Mouse (Mus musculus) neural tube, embryonic 14.5 days (tissue): ENCODE measurements around the gene Lmod1. TPM values are rescaled to one million over a fixed set of nuclear protein-coding genes. Genes with fewer than 3 reads are reported as not detected.

ENCODE experiments used
- ATAC-seq: fragments of 200-750 bp; cut with Nextera tagmentation; 2 replicates; pipeline ENCODE4 v1.8.0; 2017; ENCODE audit warnings: low read depth, mild to moderate bottlenecking, moderate TSS enrichment, moderate library complexity
- H3K27ac ChIP-seq: fragments of 300-500 bp; sonication (generic); 2 replicates; pipeline ENCODE4 v1.5.1; 2014; ENCODE audit warnings: low read depth, mild to moderate bottlenecking, control low read depth, low read length, moderate library complexity, mixed read lengths
- H3K27me3 ChIP-seq: fragments of 300-500 bp; sonication (generic); 2 replicates; pipeline ENCODE4 v1.6.1; 2014; ENCODE audit warnings: low read length; ENCODE audit not compliant: control insufficient read depth, insufficient read depth
- H3K36me3 ChIP-seq: fragments of 300-500 bp; sonication (generic); 2 replicates; pipeline ENCODE4 v1.6.1; 2014; ENCODE audit warnings: low read length, mixed read lengths; ENCODE audit not compliant: control insufficient read depth, insufficient read depth
- H3K4me1 ChIP-seq: fragments of 300-500 bp; sonication (generic); 2 replicates; pipeline ENCODE4 v1.6.1; 2014; ENCODE audit warnings: low read length; ENCODE audit not compliant: control insufficient read depth, insufficient read depth
- H3K4me2 ChIP-seq: fragments of 300-500 bp; sonication (generic); 2 replicates; pipeline ENCODE4 v1.6.1; 2014; ENCODE audit warnings: mild to moderate bottlenecking, low read depth, low read length, control low read depth
- H3K4me3 ChIP-seq: fragments of 300-500 bp; sonication (generic); 2 replicates; pipeline ENCODE4 v1.5.1; 2014; ENCODE audit warnings: low read depth, low read length, control low read depth, mixed read lengths
- H3K9ac ChIP-seq: fragments of 300-500 bp; sonication (generic); replicated peaks from 2 replicates; pipeline ENCODE4 v1.6.1; 2014; ENCODE audit warnings: low read depth, mild to moderate bottlenecking, control low read depth, low read length, mixed read lengths
- H3K9me3 ChIP-seq: fragments of 300-500 bp; sonication (generic); 2 replicates; pipeline ENCODE4 v1.6.1; 2016; ENCODE audit warnings: low read length; ENCODE audit not compliant: control insufficient read depth
- WGBS: fragments of 180-500 bp; shearing (Covaris S2); extraction: QIAGEN DNeasy Blood & Tissue Kit; methylation state at CpG from one replicate; pipeline ENCODE4 v1.1.7; 2014; 5-methylcytosine and 5-hydroxymethylcytosine counted together
- polyA plus RNA-seq: library from polyadenylated mRNA; unstranded; fragments of >200 nt; fragmentation: Nextera tagmentation; extraction: Ambion mirVana; gene quantifications from 2 replicates; pipeline ENCODE4 v1.2.1, GENCODE M21; 2014

Lmod1 gene
- polyA plus RNA-seq, 1 experiment from 2014 or later = 0.17 TPM

- no peak overlapping the region for H3K9ac ChIP-seq
- H3K4me3 ChIP-seq = 0 out of 2 replicates have a peak overlapping the region, but pooled peaks have one; percentile 91
- ATAC-seq = no peak
- H3K4me2 ChIP-seq = peak overlapping the region; percentile 93
- peaks cover 9% of the 10 kb centered on the region for H3K4me1 ChIP-seq
- H3K27ac ChIP-seq = no peak overlapping the region
- no peaks in the 10 kb centered on the region for H3K9me3 ChIP-seq
- H3K27me3 ChIP-seq = no peaks in the 10 kb centered on the region
- peaks cover 3% of the 10 kb centered on the region; the same call in 1 of the 2 replicates for H3K36me3 ChIP-seq
- 89% methylated on average over 4 of the region's 4 CpGs for WGBS
Observed at GRCm38 (mm10) chr1:135312201-135312600, 12.4 kb upstream of the Lmod1 start.

- H3K4me3 ChIP-seq = peak within 1 kb of the TSS; percentile 91
- no peaks in the 10 kb centered on the region for H3K9me3 ChIP-seq
- ATAC-seq = peak; percentile 100
- H3K27me3 ChIP-seq = no peaks in the 10 kb centered on the region
- peak within 1 kb of the TSS; percentile 93 for H3K4me2 ChIP-seq
- H3K9ac ChIP-seq = peak within 1 kb of the TSS; percentile 98
- WGBS = 0% methylated on average over 51 of the region's 51 CpGs
- peaks cover 9% of the 10 kb centered on the region for H3K4me1 ChIP-seq
- peak within 1 kb of the TSS; percentile 83 for H3K27ac ChIP-seq
- 0 out of 2 replicates have a peak, but pooled peaks cover 1% of the 10 kb centered on the region for H3K36me3 ChIP-seq
Observed at GRCm38 (mm10) chr1:135313284-135314031, 11.1 kb upstream of the Lmod1 start, which contains the start of gene Timm17a. Gene Timm17a (minus strand): TSS chr1:135313778.

GRCm38 (mm10) chr1:135323367-135323901 is 1.2 kb upstream of the Lmod1 start:
- 86% methylated on average over 7 of the region's 7 CpGs for WGBS
- no peaks in the 10 kb centered on the region for H3K9me3 ChIP-seq

GRCm38 (mm10) chr1:135325934-135326333 is 1.3 kb downstream of the Lmod1 start:
- H3K4me1 ChIP-seq = no peaks in the 10 kb centered on the region
- no peak overlapping the region for H3K9ac ChIP-seq
- H3K4me3 ChIP-seq = no peak overlapping the region
- ATAC-seq = no peak
- no peak overlapping the region for H3K4me2 ChIP-seq
- WGBS = 75% methylated on average over 2 of the region's 2 CpGs
- no peaks in the 10 kb centered on the region for H3K36me3 ChIP-seq
- no peaks in the 10 kb centered on the region for H3K27me3 ChIP-seq
- H3K27ac ChIP-seq = no peak overlapping the region
- H3K9me3 ChIP-seq = no peaks in the 10 kb centered on the region

More at GRCm38 (mm10) chr1:135323367-135323901, 1.2 kb upstream of the Lmod1 start:
- Histone ChIP-seq H3K27me3 (no peaks in the 10 kb centered on the region), H3K4me2 (no peak overlapping the region), H3K9ac (no peak overlapping the region), H3K36me3 (no peaks in the 10 kb centered on the region), H3K27ac (no peak overlapping the region), H3K4me3 (no peak overlapping the region), H3K4me1 (no peaks in the 10 kb centered on the region)
- no peak for ATAC-seq

GRCm38 (mm10) chr1:135328368-135328767 is 3.8 kb downstream of the Lmod1 start:
- ATAC-seq = no peak
- 72% methylated on average over 5 of the region's 5 CpGs for WGBS
- no peaks in the 10 kb centered on the region for H3K27me3 ChIP-seq
- no peaks in the 10 kb centered on the region for H3K36me3 ChIP-seq
- H3K4me2 ChIP-seq = no peak overlapping the region
- no peak overlapping the region for H3K4me3 ChIP-seq
- H3K4me1 ChIP-seq = no peaks in the 10 kb centered on the region
- no peak overlapping the region for H3K27ac ChIP-seq
- no peak overlapping the region for H3K9ac ChIP-seq
- no peaks in the 10 kb centered on the region for H3K9me3 ChIP-seq

- ATAC-seq = no peak
Observed at GRCm38 (mm10) chr1:135330578-135330977, 6.0 kb downstream of the Lmod1 start.

GRCm38 (mm10) chr1:135341947-135342346 is 17.3 kb downstream of the Lmod1 start:
- no peak overlapping the region for H3K27ac ChIP-seq
- H3K4me1 ChIP-seq = no peaks in the 10 kb centered on the region
- 65% methylated on average over 8 of the region's 8 CpGs for WGBS
- no peak overlapping the region for H3K9ac ChIP-seq
- no peaks in the 10 kb centered on the region for H3K36me3 ChIP-seq
- H3K27me3 ChIP-seq = no peaks in the 10 kb centered on the region
- H3K4me3 ChIP-seq = no peak overlapping the region
- no peak for ATAC-seq
- H3K4me2 ChIP-seq = no peak overlapping the region
- no peaks in the 10 kb centered on the region for H3K9me3 ChIP-seq

More at GRCm38 (mm10) chr1:135330578-135330977, 6.0 kb downstream of the Lmod1 start:
- no peaks in the 10 kb centered on the region for H3K27me3 ChIP-seq
- no peak overlapping the region for H3K9ac ChIP-seq
- no peak overlapping the region for H3K27ac ChIP-seq
- H3K36me3 ChIP-seq = no peaks in the 10 kb centered on the region
- no peaks in the 10 kb centered on the region for H3K4me1 ChIP-seq
- WGBS = 84% methylated on average over 6 of the region's 6 CpGs
- H3K4me3 ChIP-seq = no peak overlapping the region
- H3K4me2 ChIP-seq = no peak overlapping the region
- H3K9me3 ChIP-seq = no peaks in the 10 kb centered on the region

- H3K27me3 ChIP-seq = no peaks in the 10 kb centered on the region
- no peaks in the 10 kb centered on the region for H3K36me3 ChIP-seq
- no peak overlapping the region for H3K4me2 ChIP-seq
- no peaks in the 10 kb centered on the region for H3K4me1 ChIP-seq
- H3K9ac ChIP-seq = no peak overlapping the region
- WGBS = 70% methylated on average over 4 of the region's 4 CpGs
- H3K9me3 ChIP-seq = no peaks in the 10 kb centered on the region
- no peak overlapping the region for H3K27ac ChIP-seq
- ATAC-seq = no peak
- H3K4me3 ChIP-seq = no peak overlapping the region
Observed at GRCm38 (mm10) chr1:135344026-135344425, 19.4 kb downstream of the Lmod1 start.

- Histone ChIP-seq H3K4me2 (no peak overlapping the region), H3K36me3 (no peaks in the 10 kb centered on the region), H3K9ac (no peak overlapping the region), H3K4me1 (no peaks in the 10 kb centered on the region), H3K9me3 (no peaks in the 10 kb centered on the region), H3K27ac (no peak overlapping the region), H3K27me3 (no peaks in the 10 kb centered on the region), H3K4me3 (no peak overlapping the region)
- WGBS = 63% methylated on average over 3 of the region's 3 CpGs
- no peak for ATAC-seq
Observed at GRCm38 (mm10) chr1:135346891-135347290, 22.3 kb downstream of the Lmod1 start.
